Mouse (Mus musculus) stomach, postnatal 0 days (tissue): ENCODE data around the gene Ap4e1.

ENCODE experiments used
- CTCF ChIP-seq: IDR thresholded peaks from 2 replicates; pipeline ENCODE4 v1.5.1; 2016; ENCODE audit warnings: antibody characterized with exemption, low read depth, mild to moderate bottlenecking, moderate library complexity
- EP300 ChIP-seq: optimal IDR thresholded peaks from 2 replicates; pipeline ENCODE3; 2016; ENCODE audit warnings: antibody characterized with exemption

DNA sequence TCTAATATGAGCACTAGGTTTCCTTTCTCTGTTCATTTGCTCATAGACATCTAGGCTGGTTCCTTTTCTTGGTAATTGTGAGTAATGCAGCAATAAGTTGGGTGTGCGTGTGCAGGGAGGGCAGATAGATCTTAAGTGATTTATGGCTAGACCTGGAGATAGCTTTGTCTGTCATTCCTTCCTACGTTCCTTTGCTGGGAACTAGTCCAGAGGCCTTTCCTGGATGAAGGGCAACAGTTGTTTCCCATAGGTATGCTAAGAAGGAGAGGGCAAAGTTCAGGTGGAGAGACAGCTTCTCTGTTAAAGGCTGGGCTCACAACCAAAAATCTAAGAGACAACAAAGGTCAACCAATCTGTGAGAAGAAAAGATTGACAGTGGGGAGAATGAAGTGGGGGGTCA lies 46.8 kb upstream of the Ap4e1 start:
- TF ChIP-seq CTCF (no peak), EP300 (no peak)
